Mouse (Mus musculus): ENCODE results near the gene Prkaa2. TPM values are rescaled to one million over a fixed set of nuclear protein-coding genes. Genes with fewer than 3 reads are reported as not detected.

Gene Prkaa2
- total RNA-seq, 2 experiments from 2014 or later: 0.04 TPM; not detected in 1

Other genes starting within 250 kb of the Prkaa2 start
- gene C8a, start 233.5 kb downstream of the Prkaa2 start, total RNA-seq (2014; fragmentation: Nextera tagmentation): not detected in 2 replicates
- gene C8a, start 233.5 kb downstream of the Prkaa2 start, total RNA-seq (2017): not detected in 2 replicates
- gene Fyb2, start 196.4 kb downstream of the Prkaa2 start, total RNA-seq (2014; fragmentation: Nextera tagmentation): not detected in 2 replicates
- gene Fyb2, start 196.4 kb downstream of the Prkaa2 start, total RNA-seq (2017): not detected in 2 replicates
- 0.47 and 0.94 TPM in 2 replicates for gene Plpp3, start 47.5 kb upstream of the Prkaa2 start, total RNA-seq (2014; fragmentation: Nextera tagmentation)
- gene Plpp3, start 47.5 kb upstream of the Prkaa2 start, total RNA-seq (2017): 0.72 TPM in 1 of 2 replicates, not detected in the other